Mouse (Mus musculus) liver, adult 2 months (tissue): ENCODE results near the gene Stpg1. TPM values are rescaled to one million over a fixed set of nuclear protein-coding genes. Genes with fewer than 3 reads are reported as not detected.

Experiments
- DNase-seq: peaks from one replicate; pipeline ENCODE4 v3.0.0-alpha.2; 2011; ENCODE audit warnings: low read depth, low spot score; ENCODE audit errors: extremely low read depth
- H3K27ac ChIP-seq: fragments of 200-500 bp; replicated peaks from 2 replicates; pipeline ENCODE4 v1.5.1; 2012; ENCODE audit warnings: low read depth, mild to moderate bottlenecking, control low read depth, inconsistent platforms, low read length; ENCODE audit not compliant: insufficient read depth
- H3K27me3 ChIP-seq: fragments of 200-500 bp; 2 replicates; pipeline ENCODE4 v1.6.1; 2012; ENCODE audit warnings: mild to moderate bottlenecking, moderate library complexity, low read length, inconsistent platforms; ENCODE audit not compliant: control insufficient read depth, insufficient read depth
- H3K36me3 ChIP-seq: fragments of 200-500 bp; 2 replicates; pipeline ENCODE4 v1.6.1; 2012; ENCODE audit warnings: low read length, inconsistent platforms; ENCODE audit not compliant: control insufficient read depth, insufficient read depth
- H3K4me1 ChIP-seq: fragments of 200-500 bp; 2 replicates; pipeline ENCODE4 v1.6.1; 2011; ENCODE audit warnings: low read length; ENCODE audit not compliant: control insufficient read depth, insufficient read depth
- H3K4me3 ChIP-seq: fragments of 200-500 bp; 2 replicates; pipeline ENCODE4 v1.5.1; 2011; ENCODE audit warnings: low read depth, mild to moderate bottlenecking, control low read depth, low read length, moderate library complexity; ENCODE audit not compliant: insufficient read depth
- H3K79me2 ChIP-seq: fragments of 200-500 bp; 2 replicates; pipeline ENCODE4 v1.6.1; 2012; ENCODE audit warnings: inconsistent platforms, mild to moderate bottlenecking, low read length, moderate library complexity; ENCODE audit not compliant: control insufficient read depth, insufficient read depth
- H3K9ac ChIP-seq: fragments of 200-500 bp; 2 replicates; pipeline ENCODE4 v1.6.1; 2012; ENCODE audit warnings: low read depth, mild to moderate bottlenecking, control low read depth, inconsistent platforms, low read length
- CTCF ChIP-seq: fragments of 200-500 bp; IDR thresholded peaks from 2 replicates; pipeline ENCODE4 v1.5.1; 2011; ENCODE audit warnings: low read depth, low read length, control low read depth
- POLR2A ChIP-seq: fragments of 200-500 bp; IDR thresholded peaks from 2 replicates; pipeline ENCODE4 v1.6.1; 2011; ENCODE audit warnings: low read length, control low read depth; ENCODE audit not compliant: insufficient read depth; ENCODE audit errors: extremely low read depth
- WGBS: fragments of 180-500 bp; shearing (Covaris S2); methylation state at CpG from one replicate; pipeline ENCODE4 v1.1.7; 2018; 5-methylcytosine and 5-hydroxymethylcytosine counted together
- polyA plus RNA-seq: library from polyadenylated mRNA; depleted of rRNA; stranded (reverse); fragments of >200 nt; gene quantifications from 2 replicates; pipeline ENCODE4 v1.2.3, GENCODE M21; 2012
- total RNA-seq: library from RNA; depleted of rRNA; stranded (reverse); fragments of >200 nt; gene quantifications from 2 replicates; pipeline ENCODE4 v1.2.3, GENCODE M21; 2014

Stpg1 gene
- total and polyA plus RNA-seq, 2 experiments = not detected

- Histone ChIP-seq H3K79me2 (no peaks in the 10 kb centered on the region), H3K36me3 (no peaks in the 10 kb centered on the region), H3K27me3 (no peaks in the 10 kb centered on the region), H3K27ac (no peak overlapping the region), H3K9ac (no peak overlapping the region), H3K4me1 (no peaks in the 10 kb centered on the region), H3K4me3 (no peak overlapping the region)
- DNase-seq = no peak
- WGBS = 86% methylated on average over 12 of the region's 12 CpGs
- TF ChIP-seq CTCF (no peak), POLR2A (no peak)
Measured at GRCm38 (mm10) chr4:135539056-135539455, 44.5 kb downstream of the Stpg1 start.

- WGBS = 80% methylated on average over 9 of the region's 9 CpGs
Measured at GRCm38 (mm10) chr4:135540057-135540456, 45.5 kb downstream of the Stpg1 start.

GRCm38 (mm10) chr4:135544284-135544683 lies 49.7 kb downstream of the Stpg1 start:
- H3K27ac ChIP-seq = no peak overlapping the region
- WGBS = 98% methylated on average over 2 of the region's 2 CpGs
- no peak for DNase-seq
- no peaks in the 10 kb centered on the region for H3K36me3 ChIP-seq
- H3K79me2 ChIP-seq = no peaks in the 10 kb centered on the region
- no peaks in the 10 kb centered on the region for H3K27me3 ChIP-seq
- H3K9ac ChIP-seq = no peak overlapping the region
- H3K4me3 ChIP-seq = no peak overlapping the region
- TF ChIP-seq CTCF = no peak
- H3K4me1 ChIP-seq = no peaks in the 10 kb centered on the region

More at GRCm38 (mm10) chr4:135540057-135540456, 45.5 kb downstream of the Stpg1 start:
- no peak overlapping the region for H3K4me3 ChIP-seq
- no peak overlapping the region for H3K27ac ChIP-seq
- no peaks in the 10 kb centered on the region for H3K27me3 ChIP-seq
- no peak overlapping the region for H3K9ac ChIP-seq
- H3K4me1 ChIP-seq = no peaks in the 10 kb centered on the region
- DNase-seq = no peak
- H3K79me2 ChIP-seq = no peaks in the 10 kb centered on the region
- TF ChIP-seq CTCF (no peak), POLR2A (no peak)
- no peaks in the 10 kb centered on the region for H3K36me3 ChIP-seq

- 31% methylated on average over 8 of the region's 8 CpGs for WGBS
- 0 out of 2 replicates have a peak overlapping the region, but pooled peaks have one; percentile 10 for H3K9ac ChIP-seq
- no peaks in the 10 kb centered on the region for H3K4me1 ChIP-seq
- no peak overlapping the region for H3K27ac ChIP-seq
- DNase-seq = no peak
- H3K79me2 ChIP-seq = no peaks in the 10 kb centered on the region
- no peaks in the 10 kb centered on the region for H3K27me3 ChIP-seq
- no peaks in the 10 kb centered on the region for H3K36me3 ChIP-seq
- TF ChIP-seq POLR2A (no peak), CTCF (no peak)
- H3K4me3 ChIP-seq = no peak overlapping the region
Measured at GRCm38 (mm10) chr4:135545080-135545511, 50.5 kb downstream of the Stpg1 start.

- Histone ChIP-seq H3K9ac (no peak overlapping the region), H3K36me3 (no peaks in the 10 kb centered on the region), H3K27me3 (no peaks in the 10 kb centered on the region), H3K4me3 (no peak overlapping the region), H3K4me1 (no peaks in the 10 kb centered on the region), H3K27ac (no peak overlapping the region), H3K79me2 (no peaks in the 10 kb centered on the region)
- WGBS = 90% methylated on average over 7 of the region's 7 CpGs
- TF ChIP-seq CTCF (no peak), POLR2A (no peak)
- DNase-seq = no peak
Measured at GRCm38 (mm10) chr4:135546008-135546407, 51.4 kb downstream of the Stpg1 start.

GRCm38 (mm10) chr4:135546793-135547192 lies 52.2 kb downstream of the Stpg1 start:
- Histone ChIP-seq H3K27me3 (no peaks in the 10 kb centered on the region), H3K4me3 (no peak overlapping the region), H3K36me3 (no peaks in the 10 kb centered on the region), H3K4me1 (no peaks in the 10 kb centered on the region), H3K79me2 (no peaks in the 10 kb centered on the region), H3K27ac (no peak overlapping the region), H3K9ac (no peak overlapping the region)
- no peak for DNase-seq
- no peak for TF ChIP-seq CTCF
- TF ChIP-seq POLR2A = no peak
- 97% methylated on average over 4 of the region's 4 CpGs for WGBS
